Mouse (Mus musculus) neural tube, embryonic 12.5 days (tissue): ENCODE measurements at regions not wholly inside any gene's neighbourhood (a gene's known extent, or its start where the extent isn't known, plus 50 kb on each side); places are given as distances from the start of the nearest gene placed in this dataset.

Experiments used
- ATAC-seq: fragments of 200-750 bp; cut with Nextera tagmentation; 2 replicates; pipeline ENCODE4 v1.8.0; 2017; ENCODE audit warnings: low read depth, mild to moderate bottlenecking, moderate TSS enrichment, moderate library complexity; ENCODE audit not compliant: low FRiP score
- H3K27ac ChIP-seq: fragments of 300-500 bp; sonication (generic); 2 replicates; pipeline ENCODE4 v1.5.1; 2016
- H3K27me3 ChIP-seq: fragments of 300-500 bp; sonication (generic); replicated peaks from 2 replicates; pipeline ENCODE4 v1.6.1; 2016; ENCODE audit warnings: mild to moderate bottlenecking
- H3K36me3 ChIP-seq: fragments of 300-500 bp; sonication (generic); 2 replicates; pipeline ENCODE4 v1.6.1; 2016; ENCODE audit warnings: mild to moderate bottlenecking
- H3K4me1 ChIP-seq: fragments of 300-500 bp; sonication (generic); 2 replicates; pipeline ENCODE4 v1.6.1; 2016
- H3K4me2 ChIP-seq: fragments of 300-500 bp; sonication (generic); replicated peaks from 2 replicates; pipeline ENCODE4 v1.6.1; 2016; ENCODE audit warnings: mild to moderate bottlenecking
- H3K4me3 ChIP-seq: fragments of 300-500 bp; sonication (generic); 2 replicates; pipeline ENCODE4 v1.5.1; 2016
- H3K9ac ChIP-seq: fragments of 300-500 bp; sonication (generic); 2 replicates; pipeline ENCODE4 v1.6.1; 2016; ENCODE audit warnings: mild to moderate bottlenecking
- H3K9me3 ChIP-seq: fragments of 300-500 bp; sonication (generic); 2 replicates; pipeline ENCODE4 v1.6.1; 2016; ENCODE audit warnings: mild to moderate bottlenecking
- WGBS: fragments of 180-500 bp; shearing (Covaris S2); methylation state at CpG from one replicate; pipeline ENCODE4 v1.1.7; 2016; 5-methylcytosine and 5-hydroxymethylcytosine counted together

DNA sequence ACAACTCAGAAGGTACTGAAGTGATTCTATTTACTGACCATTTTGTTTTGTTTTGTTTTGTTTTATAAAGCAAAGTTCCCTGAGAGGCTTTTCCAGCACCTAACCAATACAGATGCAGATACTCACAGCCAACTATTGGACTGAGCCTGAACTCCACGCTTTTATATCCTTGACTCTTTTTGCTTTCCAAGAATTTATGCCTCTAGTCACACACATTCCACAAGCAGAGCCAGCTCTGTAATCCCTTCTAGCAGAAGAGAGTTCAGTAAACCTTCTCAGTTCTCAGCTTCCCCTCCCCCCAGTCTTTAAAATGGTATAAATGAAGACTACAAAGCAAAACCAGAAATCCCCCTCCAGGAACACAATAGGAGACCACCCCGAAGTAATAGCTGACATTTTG, 269.0 kb upstream of the 1700003H04Rik start:
- ATAC-seq: no peak
- Histone ChIP-seq H3K4me2 (no peak overlapping the region), H3K9me3 (no peaks in the 10 kb centered on the region), H3K27ac (no peak overlapping the region), H3K4me3 (no peak overlapping the region), H3K4me1 (no peaks in the 10 kb centered on the region), H3K27me3 (no peaks in the 10 kb centered on the region), H3K36me3 (no peaks in the 10 kb centered on the region), H3K9ac (no peak overlapping the region)
- 77% methylated on average over 2 of the region's 2 CpGs for WGBS

DNA sequence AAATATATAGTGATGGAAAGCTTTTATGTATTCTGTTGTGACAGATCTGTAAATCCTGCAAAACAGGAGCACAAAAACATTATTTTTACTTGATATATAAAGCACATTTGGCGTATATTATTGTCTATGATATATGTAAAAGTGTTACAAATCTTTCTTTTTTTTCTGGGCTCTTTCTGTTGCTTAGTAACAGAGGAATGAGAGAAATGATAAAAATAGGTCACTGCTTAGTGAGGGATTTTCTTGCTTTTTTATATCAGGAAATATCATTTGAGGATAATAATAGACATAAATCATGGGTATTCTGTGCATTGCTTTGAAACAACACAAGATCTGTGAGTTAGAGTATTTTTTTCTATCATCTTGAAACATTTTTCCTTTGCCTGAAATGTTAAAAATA, 239.7 kb upstream of the 1700003H04Rik start:
- H3K27ac ChIP-seq: no peak overlapping the region
- no peaks in the 10 kb centered on the region for H3K4me1 ChIP-seq
- H3K27me3 ChIP-seq: no peaks in the 10 kb centered on the region
- no peak overlapping the region for H3K9ac ChIP-seq
- no peak for ATAC-seq
- H3K4me3 ChIP-seq: no peak overlapping the region
- H3K36me3 ChIP-seq: no peaks in the 10 kb centered on the region
- no peaks in the 10 kb centered on the region for H3K9me3 ChIP-seq
- H3K4me2 ChIP-seq: no peak overlapping the region
- WGBS: 88% methylated on average over 1 of the region's 1 CpGs

DNA sequence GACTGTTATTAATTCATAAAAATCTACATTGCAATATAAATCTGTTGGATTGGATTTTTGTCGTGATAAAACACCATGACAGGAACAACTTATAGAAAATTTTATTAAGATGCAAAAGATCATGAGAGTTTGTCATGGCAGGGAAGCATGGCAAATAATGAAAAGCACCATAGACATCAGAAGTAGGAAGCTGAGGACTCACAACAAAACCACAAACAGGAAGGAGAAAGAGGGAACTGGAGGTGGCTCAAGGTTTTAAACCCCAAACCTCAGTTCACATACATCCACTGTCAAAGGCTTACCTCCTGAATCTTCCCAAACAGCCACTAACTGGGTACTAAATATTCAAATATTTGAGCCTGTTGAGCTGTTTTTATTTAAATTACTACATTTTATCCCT, 226.0 kb upstream of the 1700003H04Rik start:
- H3K27me3 ChIP-seq: no peaks in the 10 kb centered on the region
- ATAC-seq: no peak
- H3K27ac ChIP-seq: no peak overlapping the region
- H3K9me3 ChIP-seq: no peaks in the 10 kb centered on the region
- H3K9ac ChIP-seq: no peak overlapping the region
- H3K36me3 ChIP-seq: no peaks in the 10 kb centered on the region
- no peak overlapping the region for H3K4me2 ChIP-seq
- H3K4me3 ChIP-seq: no peak overlapping the region
- 87% methylated on average over 1 of the region's 1 CpGs for WGBS
- no peaks in the 10 kb centered on the region for H3K4me1 ChIP-seq

DNA sequence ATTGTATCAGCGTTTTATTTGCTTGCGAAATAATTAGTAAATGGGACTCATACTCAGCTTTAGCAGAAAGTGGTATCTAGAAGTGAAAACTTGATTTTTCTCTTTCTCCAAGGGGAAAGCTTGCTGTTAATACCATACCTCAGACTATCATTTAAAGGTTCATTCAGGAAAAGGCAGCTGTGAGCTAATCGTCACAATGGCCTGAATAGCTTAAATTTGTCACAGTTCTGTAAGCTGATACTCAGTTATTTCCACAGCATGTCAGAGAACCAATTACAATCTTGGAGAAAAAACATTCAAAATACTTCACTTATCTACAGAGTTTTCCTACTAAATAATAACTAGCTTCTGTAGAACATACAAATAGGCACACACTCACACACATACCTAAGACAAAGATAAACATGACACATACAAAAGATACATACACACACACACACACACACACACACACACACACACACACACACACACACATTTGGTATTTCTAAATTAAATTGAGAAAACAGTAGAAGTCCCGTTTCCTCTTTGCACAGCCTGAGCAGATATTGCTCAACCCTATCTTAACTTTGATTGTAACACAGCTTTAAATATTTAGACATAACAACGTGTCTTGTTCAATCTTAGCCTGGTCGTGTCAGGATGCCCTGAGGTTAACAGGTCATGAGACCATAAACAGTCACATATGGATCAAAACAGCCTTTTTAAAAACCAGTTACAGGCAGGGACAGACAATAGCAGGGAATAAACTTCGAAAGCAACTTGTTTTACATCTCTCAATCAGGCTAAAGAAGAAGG, 208.5 kb upstream of the 1700003H04Rik start:
- ATAC-seq: peak; percentile 65
- H3K27ac ChIP-seq: no peak overlapping the region
- H3K4me3 ChIP-seq: no peak overlapping the region
- H3K9me3 ChIP-seq: no peaks in the 10 kb centered on the region
- H3K9ac ChIP-seq: no peak overlapping the region
- no peaks in the 10 kb centered on the region for H3K36me3 ChIP-seq
- no peaks in the 10 kb centered on the region for H3K4me1 ChIP-seq
- H3K4me2 ChIP-seq: no peak overlapping the region
- 55% methylated on average over 7 of the region's 7 CpGs for WGBS
- no peaks in the 10 kb centered on the region for H3K27me3 ChIP-seq

DNA sequence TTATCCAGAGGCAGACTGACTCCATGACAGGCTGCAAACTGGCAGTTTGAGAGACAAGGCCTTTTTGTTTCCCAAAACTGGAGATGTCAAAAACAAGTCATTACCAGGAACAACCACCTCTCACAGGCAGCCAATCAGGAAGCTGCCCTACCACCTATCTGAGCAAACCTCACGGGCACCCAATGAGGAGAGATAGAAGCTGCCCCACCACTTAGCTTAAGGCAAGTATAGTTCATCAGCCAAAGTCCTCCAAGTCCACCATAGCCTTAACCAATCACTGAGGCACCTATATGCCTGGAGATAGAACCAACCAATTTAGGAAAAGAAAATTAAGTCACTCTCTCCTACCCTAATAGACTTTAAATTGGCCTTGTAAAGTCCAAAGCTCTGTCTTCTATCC, 207.3 kb upstream of the 1700003H04Rik start:
- Histone ChIP-seq H3K4me1 (no peaks in the 10 kb centered on the region), H3K27me3 (no peaks in the 10 kb centered on the region), H3K9me3 (no peaks in the 10 kb centered on the region), H3K9ac (no peak overlapping the region), H3K4me3 (no peak overlapping the region), H3K4me2 (no peak overlapping the region), H3K27ac (no peak overlapping the region), H3K36me3 (no peaks in the 10 kb centered on the region)
- ATAC-seq: no peak
- 69% methylated on average over 1 of the region's 1 CpGs for WGBS

DNA sequence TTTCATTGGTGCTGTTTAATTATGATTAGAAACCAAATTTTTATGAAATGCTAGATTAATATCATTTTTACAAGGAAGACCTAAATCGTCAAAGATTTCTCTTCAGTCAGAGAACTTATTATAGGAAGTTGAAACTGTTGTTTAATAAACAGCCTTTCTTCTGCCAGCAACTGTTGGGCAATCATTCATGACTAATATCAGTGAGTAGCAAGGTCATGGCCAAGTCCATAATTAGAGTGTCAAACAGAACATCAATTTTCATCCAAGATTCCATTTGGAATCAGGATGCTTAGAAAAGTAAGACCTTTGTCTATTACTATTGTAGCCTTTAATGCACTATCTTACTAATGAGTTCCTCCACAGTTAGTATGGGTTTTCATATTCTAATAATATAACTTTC, 189.4 kb upstream of the 1700003H04Rik start:
- Histone ChIP-seq H3K9ac (no peak overlapping the region), H3K27me3 (no peaks in the 10 kb centered on the region), H3K27ac (no peak overlapping the region), H3K9me3 (no peaks in the 10 kb centered on the region), H3K4me3 (no peak overlapping the region), H3K4me2 (no peak overlapping the region), H3K4me1 (no peaks in the 10 kb centered on the region), H3K36me3 (no peaks in the 10 kb centered on the region)
- ATAC-seq: no peak
- WGBS: 71% methylated on average over 1 of the region's 1 CpGs

DNA sequence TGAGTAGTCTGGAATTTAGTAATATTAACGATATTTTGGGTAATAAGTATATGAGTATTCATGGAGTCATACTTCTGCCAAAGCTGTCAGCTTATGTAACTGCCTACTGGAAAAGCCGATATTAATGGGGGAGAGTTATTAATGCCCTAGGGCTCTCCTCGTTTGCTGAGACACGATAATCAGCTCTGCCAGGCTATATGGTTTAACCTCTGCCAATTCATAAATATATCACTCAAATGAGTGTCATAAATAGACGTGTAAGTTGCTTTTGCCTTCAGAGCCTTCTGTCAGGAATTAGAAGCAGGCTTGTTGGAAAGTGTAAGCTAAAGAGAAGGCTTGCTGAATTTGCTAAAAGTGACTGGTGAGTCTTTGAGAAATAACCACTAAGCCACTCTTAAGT, 188.4 kb upstream of the 1700003H04Rik start:
- Histone ChIP-seq H3K4me2 (no peak overlapping the region), H3K9ac (no peak overlapping the region), H3K9me3 (no peaks in the 10 kb centered on the region), H3K4me1 (no peaks in the 10 kb centered on the region), H3K36me3 (no peaks in the 10 kb centered on the region), H3K4me3 (no peak overlapping the region), H3K27me3 (no peaks in the 10 kb centered on the region), H3K27ac (no peak overlapping the region)
- whole genome bisulfite sequencing: 55% methylated on average over 5 of the region's 5 CpGs
- no peak for ATAC-seq

DNA sequence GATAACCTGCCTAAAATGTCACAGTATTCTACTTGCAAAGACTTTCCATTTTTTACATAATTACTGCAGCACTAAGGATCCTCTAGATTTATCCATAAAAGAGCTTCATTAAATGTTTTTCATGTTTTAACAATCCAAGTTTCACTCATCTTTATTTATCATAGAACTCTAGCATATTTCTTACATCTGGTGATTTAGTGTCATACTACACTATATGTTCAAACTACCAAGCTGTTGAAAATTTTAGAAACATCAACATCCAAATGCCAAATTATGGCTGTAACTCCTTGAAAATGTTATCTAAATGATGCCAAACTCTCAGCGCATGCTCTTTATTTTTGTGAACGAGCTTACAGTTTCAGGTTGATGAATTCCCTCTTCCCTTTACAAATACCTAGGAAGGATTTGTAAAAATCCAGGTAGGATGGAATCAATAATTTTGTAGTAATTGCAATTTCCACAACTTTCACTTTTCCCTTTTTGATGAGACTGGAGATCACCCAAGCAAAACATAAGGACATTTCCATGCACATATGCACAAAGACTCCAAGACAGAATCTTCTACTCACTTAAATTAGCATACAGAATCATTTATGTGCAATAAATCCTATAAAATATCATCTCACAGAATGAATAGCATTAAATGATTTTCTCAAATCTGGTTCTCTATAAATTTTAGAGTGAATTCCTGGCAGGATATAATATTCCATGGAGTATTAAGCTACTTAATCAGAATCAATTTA, 175.0 kb upstream of the 1700003H04Rik start:
- Histone ChIP-seq H3K27me3 (no peaks in the 10 kb centered on the region), H3K27ac (no peak overlapping the region), H3K4me1 (no peaks in the 10 kb centered on the region), H3K36me3 (no peaks in the 10 kb centered on the region), H3K9ac (no peak overlapping the region), H3K4me2 (no peak overlapping the region), H3K9me3 (no peaks in the 10 kb centered on the region), H3K4me3 (no peak overlapping the region)
- no peak for ATAC-seq
- 88% methylated on average over 2 of the region's 2 CpGs for WGBS

DNA sequence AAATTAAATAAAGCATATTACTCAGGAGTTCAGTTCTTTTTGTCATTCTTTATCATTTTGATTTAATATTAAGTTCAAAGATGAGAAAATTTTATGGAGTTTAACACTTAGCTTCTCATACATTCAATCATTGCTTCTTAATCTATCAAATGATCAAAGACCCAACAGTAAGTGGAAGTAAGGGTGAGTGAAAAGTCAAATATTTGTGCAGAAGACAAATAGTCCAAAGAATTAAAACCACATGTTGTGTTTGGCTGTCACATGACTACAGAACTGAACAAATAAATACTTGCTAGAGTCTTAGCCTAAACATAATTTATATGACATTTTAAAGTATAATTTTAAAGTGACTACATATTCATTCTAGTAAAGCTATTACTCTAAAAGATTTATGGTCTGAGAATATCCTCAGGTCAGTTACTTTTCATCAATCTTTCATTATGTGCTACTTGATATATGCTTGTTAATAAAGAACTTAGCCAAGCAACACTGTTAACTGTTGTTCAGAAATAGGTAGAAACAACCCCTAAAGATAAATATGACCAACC, 171.7 kb upstream of the 1700003H04Rik start:
- H3K4me1 ChIP-seq: no peaks in the 10 kb centered on the region
- no peak overlapping the region for H3K4me3 ChIP-seq
- ATAC-seq: no peak
- H3K27ac ChIP-seq: no peak overlapping the region
- H3K27me3 ChIP-seq: no peaks in the 10 kb centered on the region
- H3K36me3 ChIP-seq: no peaks in the 10 kb centered on the region
- H3K9ac ChIP-seq: no peak overlapping the region
- no peak overlapping the region for H3K4me2 ChIP-seq
- H3K9me3 ChIP-seq: no peaks in the 10 kb centered on the region

DNA sequence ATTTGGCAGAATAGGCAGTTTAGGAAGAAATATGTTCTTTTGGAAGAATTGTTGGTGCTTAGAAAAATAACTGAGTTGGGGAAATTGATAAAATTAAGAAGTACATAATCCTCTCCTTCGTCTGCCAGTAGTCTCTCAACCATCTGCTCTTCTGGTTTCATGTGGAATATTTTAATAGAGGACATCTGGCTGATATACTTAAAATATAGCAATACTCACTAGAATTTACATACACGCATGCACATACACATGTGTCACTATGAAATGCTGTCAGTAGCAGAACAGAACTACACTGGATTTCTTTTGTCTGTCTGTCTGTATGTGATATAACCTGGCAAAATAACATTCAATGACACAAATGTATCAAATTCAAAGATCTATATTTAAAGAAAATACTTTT, 168.4 kb upstream of the 1700003H04Rik start:
- H3K4me2 ChIP-seq: no peak overlapping the region
- H3K36me3 ChIP-seq: no peaks in the 10 kb centered on the region
- H3K27ac ChIP-seq: no peak overlapping the region
- no peak overlapping the region for H3K4me3 ChIP-seq
- ATAC-seq: no peak
- no peaks in the 10 kb centered on the region for H3K9me3 ChIP-seq
- no peak overlapping the region for H3K9ac ChIP-seq
- H3K4me1 ChIP-seq: no peaks in the 10 kb centered on the region
- no peaks in the 10 kb centered on the region for H3K27me3 ChIP-seq
- 87% methylated on average over 2 of the region's 2 CpGs for WGBS

DNA sequence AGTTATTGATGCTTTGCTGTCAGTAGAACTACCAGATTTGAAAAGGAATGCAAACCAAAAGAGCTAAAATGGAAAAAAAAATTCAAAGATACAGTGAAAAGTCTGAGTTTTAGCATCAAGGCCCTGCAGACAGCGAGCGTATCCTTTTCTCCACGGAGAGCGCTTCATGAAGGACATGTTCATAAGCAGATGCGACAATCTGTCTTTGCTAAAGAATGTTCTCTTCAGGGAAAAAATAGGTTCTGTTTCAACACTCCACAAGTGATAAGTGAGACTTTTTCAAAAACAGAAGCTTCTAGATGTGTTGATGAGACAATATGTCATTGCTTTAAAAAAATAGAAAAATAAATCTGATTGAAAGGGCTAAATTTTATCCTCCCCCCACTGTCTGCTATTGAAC, 147.4 kb upstream of the 1700003H04Rik start:
- ATAC-seq: no peak
- no peaks in the 10 kb centered on the region for H3K9me3 ChIP-seq
- 96% methylated on average over 5 of the region's 5 CpGs for WGBS
- no peak overlapping the region for H3K4me3 ChIP-seq
- no peaks in the 10 kb centered on the region for H3K4me1 ChIP-seq
- H3K9ac ChIP-seq: no peak overlapping the region
- H3K36me3 ChIP-seq: no peaks in the 10 kb centered on the region
- H3K4me2 ChIP-seq: no peak overlapping the region
- H3K27me3 ChIP-seq: no peaks in the 10 kb centered on the region
- no peak overlapping the region for H3K27ac ChIP-seq

DNA sequence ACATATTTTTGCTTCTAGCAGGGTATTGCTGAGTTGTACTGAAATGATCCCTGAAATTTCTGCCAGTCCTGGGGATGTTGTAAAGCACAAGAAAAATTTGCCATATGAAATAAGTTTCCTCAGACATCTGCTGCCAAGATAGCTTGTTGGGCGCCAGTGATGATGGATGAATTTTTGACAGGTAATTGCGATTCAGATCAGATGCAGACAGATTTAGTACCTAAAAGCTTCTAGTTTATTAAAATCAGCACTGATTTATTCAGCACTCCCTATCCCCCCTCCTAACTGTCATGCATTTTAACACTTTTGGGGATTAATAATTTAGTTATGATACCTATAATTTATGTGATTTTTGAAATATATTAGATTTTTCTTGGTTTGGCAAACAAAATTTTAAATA, 131.3 kb upstream of the 1700003H04Rik start:
- no peaks in the 10 kb centered on the region for H3K27me3 ChIP-seq
- no peak overlapping the region for H3K4me3 ChIP-seq
- H3K36me3 ChIP-seq: no peaks in the 10 kb centered on the region
- WGBS: 78% methylated on average over 2 of the region's 2 CpGs
- no peak overlapping the region for H3K27ac ChIP-seq
- H3K9ac ChIP-seq: no peak overlapping the region
- no peak overlapping the region for H3K4me2 ChIP-seq
- no peak for ATAC-seq
- H3K4me1 ChIP-seq: no peaks in the 10 kb centered on the region
- H3K9me3 ChIP-seq: no peaks in the 10 kb centered on the region

DNA sequence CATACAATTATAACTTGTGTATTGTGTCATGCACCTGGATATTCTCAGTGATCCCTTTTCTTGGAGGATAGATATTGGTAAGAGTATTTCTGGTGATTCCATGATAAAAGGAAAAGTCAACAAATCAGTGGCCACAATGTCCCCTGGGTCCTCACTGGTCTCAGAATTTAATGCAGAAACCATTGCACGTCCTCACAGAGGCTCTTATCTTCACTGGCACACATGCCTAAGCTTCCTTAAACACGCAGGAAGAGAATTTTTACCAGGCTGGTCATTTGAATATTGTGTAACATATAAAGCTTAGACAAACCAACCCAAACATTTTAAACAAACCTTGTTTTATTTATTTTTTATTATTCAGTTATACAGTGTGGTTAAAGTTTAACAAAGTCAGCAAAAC, 92.7 kb upstream of the 1700003H04Rik start:
- Histone ChIP-seq H3K9me3 (no peaks in the 10 kb centered on the region), H3K9ac (no peak overlapping the region), H3K27ac (no peak overlapping the region), H3K4me1 (no peaks in the 10 kb centered on the region), H3K36me3 (no peaks in the 10 kb centered on the region), H3K27me3 (no peaks in the 10 kb centered on the region), H3K4me3 (no peak overlapping the region), H3K4me2 (no peak overlapping the region)
- no peak for ATAC-seq
- WGBS: 79% methylated on average over 2 of the region's 2 CpGs
